Mouse (Mus musculus) heart, embryonic 12.5 days (tissue): Measurements from ENCODE around the gene Gm20877. TPM values are rescaled to one million over a fixed set of nuclear protein-coding genes. Genes with fewer than 3 reads are reported as not detected.
"Not testable (repeated sequence)": the region's sequence is repeated elsewhere in the genome, so short reads cannot be mapped to it uniquely, and the experiment has no call there.

Experiments
- ATAC-seq: fragments of 200-750 bp; cut with Nextera tagmentation; 2 replicates; pipeline ENCODE4 v1.8.0; 2017; ENCODE audit warnings: moderate TSS enrichment, moderate library complexity; ENCODE audit not compliant: insufficient number of reproducible peaks, low FRiP score
- H3K27ac ChIP-seq: fragments of 300-500 bp; sonication (generic); 2 replicates; pipeline ENCODE4 v1.5.1; 2016; ENCODE audit warnings: mild to moderate bottlenecking, moderate library complexity; ENCODE audit not compliant: poor library complexity, severe bottlenecking
- H3K27me3 ChIP-seq: fragments of 300-500 bp; sonication (generic); replicated peaks from 2 replicates; pipeline ENCODE4 v1.6.1; 2016; ENCODE audit warnings: mild to moderate bottlenecking, moderate library complexity
- H3K36me3 ChIP-seq: fragments of 300-500 bp; sonication (generic); 2 replicates; pipeline ENCODE4 v1.6.1; 2016; ENCODE audit warnings: mild to moderate bottlenecking, moderate library complexity
- H3K4me1 ChIP-seq: fragments of 300-500 bp; sonication (generic); replicated peaks from 2 replicates; pipeline ENCODE4 v1.6.1; 2016; ENCODE audit warnings: mild to moderate bottlenecking
- H3K4me2 ChIP-seq: fragments of 300-500 bp; sonication (generic); 2 replicates; pipeline ENCODE4 v1.6.1; 2016; ENCODE audit warnings: mild to moderate bottlenecking, moderate library complexity
- H3K4me3 ChIP-seq: fragments of 300-500 bp; sonication (generic); 2 replicates; pipeline ENCODE4 v1.5.1; 2016; ENCODE audit warnings: mild to moderate bottlenecking
- H3K9ac ChIP-seq: fragments of 300-500 bp; sonication (generic); 2 replicates; pipeline ENCODE4 v1.6.1; 2016; ENCODE audit warnings: mild to moderate bottlenecking, moderate library complexity
- H3K9me3 ChIP-seq: fragments of 300-500 bp; sonication (generic); replicated peaks from 2 replicates; pipeline ENCODE4 v1.6.1; 2016; ENCODE audit warnings: mild to moderate bottlenecking, moderate library complexity
- WGBS: fragments of 180-500 bp; shearing (Covaris S2); methylation state at CpG from one replicate; pipeline ENCODE4 v1.1.7; 2016; 5-methylcytosine and 5-hydroxymethylcytosine counted together
- polyA plus RNA-seq: library from polyadenylated mRNA; unstranded; fragments of >200 nt; fragmentation: Nextera tagmentation; extraction: Ambion mirVana; gene quantifications from 2 replicates; pipeline ENCODE4 v1.2.1, GENCODE M21; 2016

The Gm20877 gene
- not detected in 2 replicates for polyA plus RNA-seq

GRCm38 (mm10) chrY:17093573-17093972 lies at the start of gene Gm20877:
Gm20877 (plus strand) TSS chrY:17093873.
- not testable (repeated sequence) for H3K27me3 ChIP-seq, H3K9ac ChIP-seq, H3K4me2 ChIP-seq, H3K4me3 ChIP-seq, H3K4me1 ChIP-seq, H3K36me3 ChIP-seq, H3K9me3 ChIP-seq, ATAC-seq, H3K27ac ChIP-seq
- no CpG with 5 or more reads among the region's 3 CpGs for WGBS
